Comparison of ENCODE assay signal across 9 mouse cellular contexts in genomic region chr2:127655419-127655818, GRCm38 (mm10). TPM values are rescaled to one million over a fixed set of nuclear protein-coding genes. Genes with fewer than 3 reads are reported as not detected.
DNase-seq lines count a peak whose midpoint lies in the region; ATAC-seq lines count a peak whose summit lies in the region.
"Had no signal": no experiment of that assay in that cellular context is flagged by ENCODE, and none has a peak within 500 bp of the region (broad histone marks: within the 10 kb centered on the region; RNA-seq: fewer than 3 reads in every experiment).

No protein-coding gene starts in this region.

- peak overlapping the region; percentile 92 for H3K4me2 ChIP-seq in hindbrain, embryonic 14.5 days (replicated peaks)

- no peak for ATAC-seq in hindbrain, embryonic 14.5 days (ENCODE audit: low FRiP score)

- H3K27me3 ChIP-seq in hindbrain, embryonic 14.5 days (ENCODE audit: control insufficient read depth, insufficient read depth, low read length): peaks cover 49% of the 10 kb centered on the region

- H3K27ac ChIP-seq in hindbrain, embryonic 14.5 days: no peak overlapping the region

- H3K36me3 ChIP-seq in hindbrain, embryonic 14.5 days (replicated peaks; ENCODE audit: control insufficient read depth, insufficient read depth): no peaks in the 10 kb centered on the region

- peak; percentile 7 for DNase-seq in adrenal gland, postnatal 10 days
- no peak for DNase-seq in adrenal gland, postnatal 14 days
- peak; percentile 10 for DNase-seq in ES-CJ7 (ENCODE audit: low read depth, low spot score)
- no peak for DNase-seq in hindbrain, embryonic 14.5 days (ENCODE audit: low spot score)
- DNase-seq in lung, postnatal 36 days: peak; percentile 17
- DNase-seq in cerebellum, postnatal 10 days: no peak
- DNase-seq in layer of hippocampus, adult 11-12 months (ENCODE audit: low spot score): no peak
- DNase-seq in frontal cortex, postnatal 36 days (ENCODE audit: low spot score in 2 of 2): no peak
- DNase-seq: right cerebral cortex, postnatal 25 days had no signal

- no peaks in the 10 kb centered on the region for H3K9me3 ChIP-seq in hindbrain, embryonic 14.5 days (ENCODE audit: control insufficient read depth, low read length)

- WGBS in hindbrain, embryonic 14.5 days: 6% methylated on average over 9 of the region's 9 CpGs

- no peak overlapping the region for H3K9ac ChIP-seq in hindbrain, embryonic 14.5 days

- peak overlapping the region; percentile 47; the same call in 1 of the 2 replicates for H3K4me3 ChIP-seq in hindbrain, embryonic 14.5 days (replicated peaks; ENCODE audit: low read length)

- H3K4me1 ChIP-seq in hindbrain, embryonic 14.5 days (replicated peaks; ENCODE audit: control insufficient read depth, insufficient read depth, low read length): peaks cover 8% of the 10 kb centered on the region

RNA-seq across cellular contexts. Expression of gene Mal, which starts 1.1 kb away (rescaled TPM):
- 1 to 10 TPM; 5.8 to 7.0 TPM for total RNA-seq in adrenal gland, postnatal 10 days (2021)
- total RNA-seq in adrenal gland, postnatal 14 days (2021): 5.9 and 6.0 TPM in 2 replicates
- polyA plus RNA-seq in hindbrain, embryonic 14.5 days (2014; fragmentation: Nextera tagmentation; extraction: Ambion mirVana): 3.5 and 3.7 TPM in 2 replicates

Comparison
In these comparisons a context has a peak if more than half of its experiments do, and no peak if none do; other contexts are left out.
1. DNase-seq: peak in adrenal gland, postnatal 10 days (single experiment), ES-CJ7 (single experiment) and lung, postnatal 36 days (single experiment); none in adrenal gland, postnatal 14 days (single experiment), hindbrain, embryonic 14.5 days (single experiment), cerebellum, postnatal 10 days (0 of 2), layer of hippocampus, adult 11-12 months (single experiment) and frontal cortex, postnatal 36 days (0 of 2).